Mouse (Mus musculus): ENCODE measurements around the gene Gm44790.

- TF ChIP-seq CTCF (IDR thresholded peaks at IDR 0.05; ENCODE audit: control insufficient read depth, insufficient read depth, low read length) (no peak), POLR2A (IDR thresholded peaks at IDR 0.05; ENCODE audit: borderline replicate concordance, control insufficient read depth, low read depth, low read length) (no peak)
Measured at GRCm38 (mm10) chr6:86493469-86494263, 67.2 kb downstream of the Gm44790 start.

Data from bone marrow, adult 2 months (tissue).